Mouse (Mus musculus) thymus, adult 2 months (tissue): ENCODE results near the gene Tmem232.

Experiments
- CTCF ChIP-seq: fragments of 200-500 bp; IDR thresholded peaks from 2 replicates; pipeline ENCODE4 v1.5.1; 2012; ENCODE audit warnings: mild to moderate bottlenecking, control low read depth, low read length, moderate library complexity, borderline replicate concordance; ENCODE audit not compliant: control insufficient read depth, poor library complexity, insufficient read depth; ENCODE audit errors: extremely low read depth
- POLR2A ChIP-seq: fragments of 200-500 bp; IDR thresholded peaks from 2 replicates; pipeline ENCODE4 v1.6.1; 2012; ENCODE audit warnings: mild to moderate bottlenecking, low read length, control low read depth, moderate library complexity; ENCODE audit not compliant: control insufficient read depth, poor library complexity, insufficient read depth; ENCODE audit errors: extremely low read depth

DNA sequence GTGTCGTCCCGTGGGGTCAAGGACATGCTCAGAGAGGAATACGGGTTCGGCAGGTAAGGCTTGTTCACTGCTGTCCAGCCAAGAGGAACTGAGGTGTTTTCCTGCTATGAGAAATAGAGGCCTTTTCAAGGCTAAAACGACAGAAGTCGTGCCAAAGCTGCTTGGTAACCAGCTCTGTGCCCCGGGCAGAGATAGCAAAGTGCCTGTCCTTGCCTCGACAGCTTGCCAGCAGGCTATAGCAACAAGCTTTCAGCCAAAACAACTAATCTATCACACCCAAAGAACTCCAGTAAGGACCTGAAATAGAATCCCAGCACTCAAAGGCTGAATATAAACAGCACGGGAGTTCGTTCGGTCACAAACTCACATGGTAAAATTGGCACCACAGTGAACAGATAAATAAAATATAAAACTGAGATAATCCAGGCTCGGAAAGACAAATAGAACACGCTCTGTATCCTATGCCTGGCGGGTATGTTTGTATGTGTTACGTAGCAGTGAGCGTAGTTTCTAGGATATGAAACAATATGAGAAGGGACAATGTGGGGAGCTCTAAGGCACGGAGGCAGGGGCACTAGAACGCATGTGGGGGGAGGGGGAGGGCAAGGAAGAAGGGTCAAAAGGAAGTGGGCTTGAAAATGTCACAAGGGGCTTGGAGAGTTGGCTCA lies 8.2 kb upstream of the Tmem232 start:
- TF ChIP-seq CTCF (no peak), POLR2A (no peak)
